Mouse (Mus musculus) heart, postnatal 10 days (tissue): Measurements from ENCODE around the gene Iqce. TPM values are rescaled to one million over a fixed set of nuclear protein-coding genes. Genes with fewer than 3 reads are reported as not detected.

ENCODE experiments used
- DNase-seq, 2 experiments: peaks; one replicate each; pipeline ENCODE4 v3.0.0; 2021
- intact Hi-C: fragments of 180-260 bp; cut with DNase I; formaldehyde crosslinking; loops from one replicate; pipeline ENCODE4 v1.15.1; 2025
- total RNA-seq, 2 experiments: library from RNA; stranded (reverse); gene quantifications; 2 replicates each; pipeline ENCODE4 v1.2.3; 2021

Iqce gene
- total RNA-seq: 10 to 100 TPM; 10.5 to 10.9 TPM

GRCm38 (mm10) chr5:140702103-140702513 is at the start of gene Iqce:
Gene Iqce, minus strand, starts transcription at chr5:140702378.
- intact Hi-C loops: no loop called here
- DNase-seq: peak; percentile 95 to 96

- intact Hi-C loops: loop anchor here (2.0 to 5.0 kb wide), 2 partner anchors 41 to 74 kb away; no protein-coding TSS in a partner anchor
- DNase-seq: peak in 1 of 2 experiments; percentile 61
Observed at GRCm38 (mm10) chr5:140750925-140751324, 48.7 kb upstream of the Iqce start.

- DNase-seq: peak; percentile 83 to 87
- intact Hi-C loops: loop anchor here (2.0 to 5.0 kb wide), 2 partner anchors 38 to 212 kb away; no protein-coding TSS in a partner anchor
Observed at GRCm38 (mm10) chr5:140749062-140749875, 47.1 kb upstream of the Iqce start.

DNA sequence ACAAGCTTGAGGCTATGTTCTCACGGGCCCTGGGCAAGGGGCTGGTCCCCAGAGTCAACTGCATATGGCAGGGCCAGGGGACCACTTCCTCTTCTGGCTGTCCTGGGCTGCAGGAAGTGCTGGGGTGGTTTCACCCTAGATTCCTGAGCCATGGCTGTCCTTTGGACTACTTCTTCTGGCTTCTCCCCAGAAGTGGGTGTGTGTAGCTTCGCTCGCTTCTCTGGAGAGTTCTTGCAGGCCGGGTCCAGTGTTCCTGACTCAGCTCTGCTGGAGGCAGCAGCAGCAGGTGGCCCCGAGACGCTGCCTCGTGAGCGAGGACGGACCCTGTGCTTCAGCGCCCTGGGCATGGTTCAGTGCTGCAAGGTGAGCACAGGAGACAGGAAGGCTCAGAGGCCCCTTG is 46.2 kb upstream of the Iqce start:
- intact Hi-C loops: loop anchor here (2.0 to 5.0 kb wide), 2 partner anchors 38 to 211 kb away; no protein-coding TSS in a partner anchor
- no peak for DNase-seq

DNA sequence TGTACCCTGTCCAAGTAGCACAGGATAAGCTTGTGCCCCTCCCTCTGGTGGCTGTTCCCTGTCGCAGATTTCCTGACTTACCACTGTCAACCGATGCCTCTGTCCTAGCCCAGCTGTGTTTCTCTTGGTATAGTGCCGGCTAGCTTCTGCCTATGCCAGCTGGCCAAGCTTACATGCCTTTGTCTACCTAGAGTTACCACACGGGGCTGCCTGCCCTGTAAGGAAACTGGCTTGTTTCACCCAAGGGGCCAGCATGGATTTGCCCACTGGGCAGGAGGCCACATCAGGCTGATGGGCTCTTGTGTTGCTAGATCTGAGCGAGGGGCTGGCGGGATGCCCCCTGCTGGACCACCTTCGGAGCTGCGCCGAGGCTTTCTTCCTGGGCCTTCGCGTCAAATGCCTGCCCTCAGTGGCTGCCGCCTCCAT is 41.5 kb upstream of the Iqce start:
- DNase-seq: no peak
- intact Hi-C loops: no loop called here

DNA sequence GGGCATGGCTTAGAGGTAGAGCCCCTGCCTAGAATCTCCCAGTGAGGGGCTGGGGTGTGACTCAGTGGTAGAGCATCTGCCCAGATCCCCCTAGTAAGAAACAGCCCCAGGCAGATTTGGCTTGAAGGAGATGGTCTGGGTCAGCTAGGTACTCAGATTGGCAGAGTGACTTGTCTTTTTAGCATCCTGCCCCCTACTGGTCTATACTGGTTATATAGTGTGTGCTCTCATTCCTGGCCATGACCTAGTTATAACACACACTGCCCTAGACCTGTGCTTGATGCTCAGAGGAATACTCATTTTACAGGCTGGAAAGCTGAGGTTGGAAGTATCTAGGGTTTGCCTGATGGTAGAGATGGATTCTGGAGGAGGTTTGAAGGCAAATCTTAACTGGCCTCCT is 39.7 kb upstream of the Iqce start:
- intact Hi-C loops: no loop called here
- DNase-seq: no peak

DNA sequence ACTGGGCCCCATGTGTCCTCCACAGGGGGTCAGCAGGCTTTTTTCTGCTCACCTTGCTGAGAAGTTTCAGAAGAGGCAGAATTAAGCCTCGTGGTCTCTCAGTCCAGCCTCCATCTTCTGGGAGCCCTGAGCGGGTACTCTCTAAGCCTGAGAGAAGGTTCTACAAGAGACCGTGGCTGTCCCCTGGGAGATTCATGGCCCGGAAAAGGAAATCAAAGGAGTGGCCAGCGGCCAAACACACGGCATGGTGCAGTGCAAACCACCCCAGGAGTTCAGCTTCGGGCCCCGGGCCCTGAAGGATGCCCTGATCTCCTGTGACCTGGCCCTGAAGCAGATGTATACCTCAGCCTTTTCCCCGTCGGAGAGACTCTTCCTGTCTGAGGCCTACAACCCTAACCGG is 38.9 kb upstream of the Iqce start:
- DNase-seq: peak in 1 of 2 experiments; percentile 67
- intact Hi-C loops: no loop called here

GRCm38 (mm10) chr5:140739813-140740212 is 37.6 kb upstream of the Iqce start:
- no peak for DNase-seq
- intact Hi-C loops: no loop called here

GRCm38 (mm10) chr5:140736166-140736565 is 34.0 kb upstream of the Iqce start:
- intact Hi-C loops: no loop called here
- DNase-seq: no peak

DNA sequence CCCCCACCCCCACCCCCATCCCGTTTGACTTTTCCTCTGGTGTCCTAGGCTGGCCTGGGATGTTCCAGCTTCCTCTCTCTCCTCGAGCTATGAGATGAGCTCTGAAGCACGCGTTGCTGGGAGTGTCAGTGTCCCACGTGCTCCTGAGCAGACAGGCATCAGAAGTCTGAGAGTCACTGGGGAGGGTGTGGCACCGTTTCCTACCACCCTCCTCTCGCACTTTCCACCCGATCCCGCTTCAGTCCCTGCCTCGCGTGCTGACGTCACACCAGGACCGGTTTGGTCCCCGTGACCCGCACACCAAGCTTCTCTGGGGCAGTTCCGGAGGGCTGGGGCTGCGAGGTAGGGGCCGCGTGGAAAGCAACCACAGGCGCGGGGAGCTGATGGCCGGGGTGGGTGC is 33.1 kb upstream of the Iqce start:
- peak; percentile 30 to 32 for DNase-seq
- intact Hi-C loops: no loop called here

DNA sequence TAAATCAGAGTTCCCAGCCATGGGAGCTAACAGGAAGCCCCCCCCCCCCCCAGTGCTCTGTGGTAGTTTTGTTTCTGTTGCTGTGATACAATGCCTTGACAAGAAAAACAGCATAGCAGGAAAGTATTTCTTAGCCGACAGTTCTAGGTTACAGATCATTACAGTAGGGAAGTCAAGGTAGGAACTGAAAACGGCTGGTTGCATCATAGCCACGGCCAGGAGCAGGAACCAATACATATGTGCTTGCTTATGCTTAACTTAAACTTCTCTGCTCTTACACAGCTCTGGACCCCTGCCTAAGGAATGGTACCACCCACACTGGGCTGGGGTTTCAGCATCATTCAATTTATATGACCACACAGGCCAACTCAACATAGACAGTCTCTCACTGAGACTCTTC is 31.2 kb upstream of the Iqce start:
- DNase-seq: no peak
- intact Hi-C loops: no loop called here

- intact Hi-C loops: no loop called here
- no peak for DNase-seq
Observed at GRCm38 (mm10) chr5:140732195-140732594, 30.0 kb upstream of the Iqce start.

- intact Hi-C loops: no loop called here
- DNase-seq: no peak
Observed at GRCm38 (mm10) chr5:140731040-140731797, 29.0 kb upstream of the Iqce start.

- intact Hi-C loops: no loop called here
Observed at GRCm38 (mm10) chr5:140726946-140727740, 25.0 kb upstream of the Iqce start.

GRCm38 (mm10) chr5:140726062-140726839 is 24.1 kb upstream of the Iqce start:
- intact Hi-C loops: no loop called here
- no peak for DNase-seq

More at GRCm38 (mm10) chr5:140726946-140727740, 25.0 kb upstream of the Iqce start:
- no peak for DNase-seq

DNA sequence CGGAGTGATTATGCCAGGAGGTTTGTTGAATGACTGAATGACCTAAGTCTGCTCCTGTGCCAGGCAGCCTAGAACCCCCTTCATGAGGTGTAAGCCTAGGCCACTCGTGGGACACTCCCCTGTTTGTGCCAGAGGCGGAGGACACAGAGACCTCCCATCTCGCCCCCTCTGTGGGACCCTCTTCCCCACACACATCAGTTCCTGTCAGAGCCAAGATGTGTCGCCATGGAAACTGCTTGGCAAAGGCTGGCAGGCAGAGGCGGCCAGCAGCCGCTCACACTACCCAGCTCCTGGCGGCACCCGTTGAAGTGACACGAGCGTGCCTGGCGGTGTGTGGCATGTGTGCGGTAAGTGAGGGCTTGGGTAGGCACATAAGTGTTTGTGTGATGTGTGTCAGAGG is 21.6 kb upstream of the Iqce start, which contains the start of gene Amz1:
TSS of gene Amz1 (plus strand) at position 306 of the 400 bp plus-strand sequence.
- intact Hi-C loops: no loop called here
- no peak for DNase-seq

GRCm38 (mm10) chr5:140722121-140722520 is 19.9 kb upstream of the Iqce start:
- intact Hi-C loops: no loop called here
- no peak for DNase-seq

DNA sequence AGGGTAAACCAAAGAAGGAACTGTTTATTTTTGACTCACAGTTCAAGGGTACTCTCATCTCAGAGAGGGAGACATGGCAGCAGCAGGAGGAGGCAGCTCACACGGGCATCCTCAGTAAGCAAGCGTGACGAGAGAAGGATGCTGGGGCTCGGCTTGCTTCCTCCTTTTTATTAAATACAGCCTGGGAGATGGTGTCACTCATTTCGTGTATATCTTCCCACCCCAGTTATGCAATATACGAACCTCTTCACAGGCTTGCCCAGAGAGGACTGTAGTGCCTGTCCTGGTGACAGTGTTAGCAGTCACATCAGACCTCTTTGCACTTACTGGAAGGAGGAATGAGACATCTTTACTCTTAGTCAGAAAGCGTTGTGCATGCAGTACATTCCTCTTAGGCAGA is 18.6 kb upstream of the Iqce start:
- no peak for DNase-seq
- intact Hi-C loops: no loop called here

DNA sequence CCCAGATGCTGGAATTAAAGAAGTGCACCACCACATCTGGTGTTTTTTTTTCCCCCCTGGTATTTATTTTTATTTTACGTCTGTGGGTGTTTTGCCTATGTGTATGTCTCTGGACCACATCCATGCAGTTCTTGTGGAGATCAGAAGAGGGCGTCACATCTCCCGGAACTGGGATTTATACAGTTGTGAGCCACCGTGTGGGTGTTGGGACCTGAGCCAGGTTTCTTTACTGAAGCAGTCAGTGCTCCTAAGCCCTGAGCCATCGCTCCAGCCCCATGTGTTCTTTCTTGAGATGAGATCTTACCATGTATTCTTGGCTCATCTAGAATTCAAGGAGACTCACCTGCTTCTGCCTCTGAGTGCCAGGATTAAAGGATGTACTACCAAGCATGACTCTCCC is 8.9 kb upstream of the Iqce start:
- DNase-seq: no peak
- intact Hi-C loops: loop anchor here (2.0 kb wide), 1 partner anchor 38 kb away; no protein-coding TSS in a partner anchor

DNA sequence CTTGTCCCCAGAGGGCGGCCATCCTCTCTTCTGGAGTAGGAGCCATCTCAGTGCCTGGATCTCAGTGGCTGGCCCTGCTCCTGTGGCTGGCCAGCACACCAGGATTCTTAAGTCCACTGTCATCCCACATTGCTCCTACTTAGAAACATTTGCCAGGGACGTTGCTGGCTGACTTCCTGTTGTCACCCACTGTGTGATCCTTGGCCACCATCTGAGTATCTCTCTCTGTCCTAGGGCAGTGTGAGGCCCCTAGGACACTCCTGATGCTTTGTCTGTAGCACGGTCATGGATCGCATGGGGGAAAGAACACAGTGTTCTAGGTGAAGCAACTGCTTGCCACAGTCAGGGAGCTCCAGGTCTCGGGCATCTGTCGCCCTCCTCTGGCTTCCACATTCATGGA is 8.1 kb upstream of the Iqce start:
- intact Hi-C loops: loop anchor here (2.0 kb wide), 1 partner anchor 38 kb away; no protein-coding TSS in a partner anchor
- no peak for DNase-seq
